Mouse (Mus musculus) thymus, postnatal 36 days (tissue): Measurements from ENCODE around the gene Map1s.

Experiments
- DNase-seq, 2 experiments: peaks; one replicate each; pipeline ENCODE4 v3.0.0; 2022; ENCODE audit warnings: mixed read lengths in 2 of 2

Gene Map1s

DNA sequence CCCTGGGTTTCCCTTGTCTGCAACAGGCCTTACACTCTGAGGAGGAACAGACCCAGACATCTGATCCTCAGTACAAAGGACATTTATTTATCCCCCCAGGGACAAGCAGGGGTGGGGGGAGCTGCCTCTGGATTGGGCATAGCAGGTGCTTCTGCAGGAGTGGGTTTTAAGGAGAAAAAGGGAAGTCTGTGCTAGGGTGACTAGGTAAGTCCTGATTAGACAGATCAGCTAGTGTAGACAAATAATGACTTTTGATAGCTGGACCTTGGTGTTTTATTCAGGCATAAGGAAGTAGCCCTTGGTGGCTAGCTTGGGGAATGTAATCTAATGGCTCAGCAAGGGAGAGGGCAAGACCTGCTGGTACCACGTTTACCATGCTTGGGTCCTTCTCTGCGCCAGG lies 6.5 kb upstream of the Map1s start:
- DNase-seq = no peak

DNA sequence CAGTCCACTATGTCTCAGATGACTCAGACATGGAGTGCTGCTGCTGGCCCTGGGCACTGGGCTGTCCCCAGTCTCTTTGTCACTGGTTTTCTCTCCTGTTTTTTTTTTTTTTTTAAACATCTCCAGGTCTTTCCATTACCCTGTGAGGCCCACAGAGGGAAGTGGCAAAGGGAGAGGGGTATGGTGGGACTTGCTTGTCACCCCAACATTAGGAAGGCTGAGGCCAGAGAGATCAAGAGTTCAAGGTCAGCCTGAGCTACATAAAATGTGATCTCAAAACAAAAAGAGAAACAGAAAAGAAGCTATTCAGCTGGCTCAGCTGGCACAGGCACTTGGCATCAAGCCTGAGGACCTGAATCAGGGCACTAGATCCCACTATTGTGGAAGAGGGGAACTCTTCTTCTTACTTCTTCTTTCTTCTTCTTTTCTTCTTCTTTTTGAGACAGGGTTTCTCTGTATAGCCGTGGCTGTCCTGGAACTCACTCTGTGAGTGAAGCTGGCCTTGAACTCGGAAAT lies 4.8 kb upstream of the Map1s start:
- no peak for DNase-seq

DNA sequence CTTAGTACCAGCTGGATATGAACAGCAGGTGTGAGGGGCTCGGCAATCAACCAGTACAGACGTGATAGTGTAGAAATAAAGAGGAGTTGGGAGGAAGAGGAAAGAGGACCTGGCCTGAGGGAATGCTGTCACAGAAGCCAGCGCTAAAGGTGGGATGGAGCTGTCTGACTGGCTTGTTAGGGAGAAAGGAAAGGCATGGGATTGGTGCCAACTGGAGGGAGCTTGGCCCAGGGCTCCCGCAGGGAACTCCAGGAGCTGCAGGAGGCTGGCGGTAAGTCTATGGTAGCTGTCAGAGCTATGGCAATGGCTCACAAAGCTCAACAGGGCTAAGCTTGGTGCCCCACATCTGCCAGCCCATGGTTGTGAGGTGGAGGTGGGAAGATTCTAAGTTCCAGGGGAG lies 3.5 kb upstream of the Map1s start:
- DNase-seq = no peak

DNA sequence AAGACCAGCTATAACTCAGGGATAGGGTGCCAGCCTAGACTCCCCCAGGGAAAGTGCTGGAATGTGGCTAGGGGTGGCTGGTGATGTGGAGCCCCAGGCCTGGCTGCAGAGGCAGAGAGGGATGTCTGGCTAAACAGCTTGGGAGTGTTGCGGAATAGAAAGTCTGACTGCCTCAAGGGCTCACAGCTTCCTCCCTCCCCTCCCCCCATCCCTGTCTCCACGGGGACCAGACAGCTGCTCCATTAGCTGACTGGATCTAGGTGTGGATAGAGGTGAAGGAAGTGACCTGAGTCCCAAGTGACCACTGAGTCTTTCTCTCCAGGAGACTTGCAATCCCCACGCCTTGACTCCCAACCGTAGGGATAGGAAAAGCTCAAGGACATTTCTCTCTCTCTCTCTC lies 2.6 kb upstream of the Map1s start:
- DNase-seq = no peak

- no peak for DNase-seq
Observed at GRCm38 (mm10) chr8:70903582-70903981, 2.1 kb upstream of the Map1s start.

DNA sequence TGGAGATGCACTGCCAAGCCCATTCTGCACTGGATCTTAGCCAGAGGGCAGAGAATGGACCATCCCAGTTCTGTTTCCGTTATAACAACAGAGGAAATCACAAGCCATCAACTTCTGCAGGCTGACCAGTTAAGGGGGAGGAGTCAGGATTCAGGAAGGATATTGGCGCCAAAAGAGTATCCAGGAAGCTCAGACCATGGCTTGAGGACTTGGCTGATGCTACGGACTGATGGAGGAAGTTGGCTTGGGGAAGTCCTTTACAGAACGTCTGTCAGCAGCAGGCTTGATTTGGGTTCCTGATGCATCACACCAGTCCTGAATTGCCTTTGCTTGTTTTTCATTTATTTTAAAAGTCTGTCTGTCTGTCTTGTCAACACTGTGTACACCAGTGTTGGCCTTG lies 1.2 kb upstream of the Map1s start:
- DNase-seq = no peak

DNA sequence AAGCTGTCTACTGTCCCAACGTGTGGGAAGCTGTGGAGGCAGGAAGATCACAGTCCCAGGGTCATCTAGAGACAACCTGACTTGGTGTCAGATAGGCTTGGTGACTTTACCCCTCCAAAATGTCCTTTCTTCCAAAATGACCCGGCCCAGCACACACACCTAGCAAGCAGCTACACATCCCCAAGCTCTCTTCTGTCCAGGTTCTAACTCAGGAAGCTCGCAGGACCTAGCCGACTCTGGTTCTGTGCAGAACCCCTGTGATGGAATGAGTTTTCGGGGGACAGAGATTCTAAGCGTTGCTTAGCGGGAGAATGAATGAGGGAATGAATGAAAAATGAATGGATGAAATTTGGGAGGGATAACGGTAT lies 285 bp upstream of the Map1s start:
- DNase-seq = no peak

DNA sequence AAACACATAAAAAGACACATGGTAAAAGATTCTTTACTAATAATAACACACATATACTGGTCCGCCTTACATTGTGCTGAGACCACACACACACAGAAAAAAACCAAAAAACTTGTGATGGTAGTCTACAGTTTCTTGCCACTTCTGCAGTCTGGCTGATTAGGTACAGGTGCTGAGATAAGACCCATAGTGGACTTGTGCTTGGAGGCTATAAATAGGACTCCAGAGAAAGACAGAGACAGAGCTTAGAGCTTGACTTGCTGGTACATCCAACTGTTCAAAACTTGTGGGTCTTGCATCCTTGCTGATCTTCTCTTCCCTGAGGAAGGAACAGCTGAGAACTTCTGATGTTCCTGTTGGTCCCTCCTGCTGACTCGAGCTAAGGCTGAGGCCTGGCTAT lies 1.8 kb downstream of the Map1s start:
- DNase-seq = no peak

DNA sequence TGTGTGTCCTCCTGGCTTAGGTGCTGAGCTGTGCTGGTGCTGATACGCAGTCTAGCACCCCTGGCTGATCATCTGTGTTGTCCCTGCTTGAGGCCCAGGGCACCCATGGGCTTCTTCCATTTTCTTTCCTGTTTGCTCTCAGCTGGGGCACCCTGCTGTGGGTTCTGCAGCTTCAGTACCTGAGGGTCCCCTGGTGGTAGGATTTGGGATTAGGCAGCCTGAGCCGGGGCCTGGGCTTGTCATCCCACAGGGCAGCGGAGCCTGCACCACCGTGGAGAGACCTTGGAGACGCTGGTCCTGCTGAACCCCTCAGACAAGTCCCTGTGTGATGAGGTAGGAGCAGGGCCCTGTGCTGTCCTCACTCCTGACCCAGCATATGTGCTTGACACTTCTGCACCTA lies 5.9 kb downstream of the Map1s start:
- no peak for DNase-seq

DNA sequence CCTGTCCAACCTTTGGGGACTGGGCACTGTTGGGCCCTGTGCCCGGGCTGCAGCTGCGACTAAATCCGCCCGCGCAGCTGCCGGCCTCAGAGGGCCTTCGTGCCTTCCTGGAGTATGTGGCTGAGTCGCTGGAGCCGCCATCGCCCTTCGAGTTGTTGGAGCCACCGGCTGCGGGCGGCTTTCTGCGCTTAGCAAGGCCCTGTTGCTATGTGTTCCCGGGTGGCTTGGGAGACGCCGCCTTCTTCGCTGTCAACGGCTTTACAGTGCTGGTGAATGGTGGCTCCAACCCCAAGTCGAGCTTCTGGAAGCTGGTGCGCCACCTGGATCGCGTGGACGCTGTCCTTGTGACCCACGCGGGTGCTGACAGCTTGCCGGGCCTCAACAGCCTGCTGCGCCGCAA lies 7.2 kb downstream of the Map1s start:
- no peak for DNase-seq

GRCm38 (mm10) chr8:70913523-70913922 lies 7.8 kb downstream of the Map1s start:
- DNase-seq = no peak

- no peak for DNase-seq
Observed at GRCm38 (mm10) chr8:70914704-70915103, 9.0 kb downstream of the Map1s start.

DNA sequence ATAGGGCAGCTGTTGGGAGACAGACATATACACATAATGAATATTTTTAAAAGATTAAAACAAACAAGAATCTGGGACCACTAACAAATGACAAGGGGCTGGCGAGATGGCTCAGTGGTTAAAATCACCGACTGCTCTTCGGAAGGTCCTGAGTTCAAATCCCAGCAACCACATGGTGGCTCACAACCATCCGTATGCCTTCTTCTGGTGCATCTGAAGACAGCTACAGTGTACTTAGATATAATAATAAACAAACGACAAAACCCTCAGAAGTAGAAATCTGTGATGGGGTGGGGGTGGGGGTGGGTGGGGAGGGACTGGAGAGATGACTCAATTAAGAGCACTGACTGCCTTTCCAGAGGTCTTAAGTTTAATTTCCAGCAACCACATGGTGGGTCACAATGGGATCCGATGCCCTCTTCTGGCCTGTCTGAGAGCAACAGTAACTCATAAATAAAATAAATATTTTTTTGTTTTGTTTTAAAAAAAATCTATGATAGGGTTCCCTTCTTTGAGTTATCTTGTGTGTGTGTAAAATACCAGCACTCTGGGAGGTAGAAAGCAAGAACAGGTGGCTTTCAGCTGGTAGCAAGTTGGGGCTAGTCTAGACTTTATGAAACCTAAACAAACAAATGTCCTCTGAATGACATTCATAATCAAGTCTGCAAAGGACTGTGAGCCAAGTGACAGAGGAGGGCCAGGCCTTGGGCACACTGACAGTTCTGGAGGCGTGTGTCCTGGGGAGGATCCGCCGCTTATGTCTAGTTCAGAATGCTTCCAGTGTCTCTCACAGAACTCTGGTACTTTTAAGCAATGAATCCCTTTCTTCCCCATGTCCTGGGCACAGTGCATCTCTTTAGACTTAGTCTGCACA lies 14.6 kb downstream of the Map1s start:
- DNase-seq = no peak

- DNase-seq = no peak
Observed at GRCm38 (mm10) chr8:70924151-70924550, 18.4 kb downstream of the Map1s start.

DNA sequence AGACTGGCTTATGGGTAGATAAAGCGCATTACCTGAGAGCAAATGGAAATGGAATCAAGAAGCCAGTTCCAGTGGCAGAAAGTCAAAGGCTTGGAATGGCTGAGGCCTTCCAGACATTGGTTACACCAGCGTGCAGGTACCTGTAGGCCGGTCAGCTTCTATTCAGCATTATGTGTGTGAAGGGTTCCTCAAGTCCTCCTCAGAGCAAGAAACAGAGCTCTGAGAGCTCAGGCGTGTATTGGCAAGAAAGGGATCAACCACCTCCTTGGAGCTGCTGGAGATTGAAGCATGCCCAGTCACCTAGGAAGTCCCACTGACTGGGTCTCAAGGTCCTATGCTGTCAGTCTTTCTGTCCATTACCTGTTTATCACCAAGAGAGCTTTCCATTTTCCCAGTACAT lies 20.0 kb downstream of the Map1s start:
- DNase-seq = no peak

GRCm38 (mm10) chr8:70926396-70926795 lies 20.7 kb downstream of the Map1s start:
- DNase-seq = no peak

DNA sequence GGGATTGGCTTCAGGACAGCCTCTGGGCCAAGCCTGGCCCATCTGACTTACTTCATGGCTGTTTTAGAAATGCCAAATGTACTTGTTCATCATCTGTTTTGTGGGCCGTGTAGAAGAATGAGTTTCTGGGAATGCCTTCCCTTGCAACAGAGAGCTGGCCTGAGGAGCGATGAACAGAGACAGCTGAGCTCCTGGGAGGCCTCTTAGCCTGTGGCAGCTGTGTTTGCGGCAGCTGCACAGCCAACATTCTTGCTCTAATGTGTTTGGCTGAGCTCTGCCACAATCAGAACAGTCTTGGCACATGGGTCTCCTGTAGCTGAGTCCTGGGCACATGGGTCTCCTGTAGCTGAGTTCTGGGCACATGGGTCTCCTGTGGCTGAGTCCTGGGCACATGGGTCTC lies 22.4 kb downstream of the Map1s start:
- DNase-seq = no peak

- DNase-seq = no peak
Observed at GRCm38 (mm10) chr8:70928778-70929322, 23.1 kb downstream of the Map1s start.

DNA sequence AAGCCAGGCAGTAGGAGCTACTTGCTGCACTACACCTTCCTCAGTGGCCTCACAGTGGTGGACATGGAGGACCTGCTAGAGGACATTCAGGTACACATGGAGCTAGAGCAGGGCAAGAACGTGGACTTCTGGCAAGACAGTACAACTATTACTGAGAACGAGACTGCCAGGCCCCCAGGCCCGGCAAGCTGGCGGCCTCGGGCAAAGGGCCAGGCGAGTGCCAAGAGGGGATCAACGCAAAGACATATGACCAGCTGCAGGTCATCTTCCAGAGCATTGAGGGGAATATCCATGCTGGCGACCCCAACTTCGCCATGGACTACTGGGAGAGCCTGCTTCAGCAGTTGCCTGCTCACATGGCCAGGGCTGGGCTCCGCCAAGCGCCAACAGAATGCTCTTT lies 26.0 kb downstream of the Map1s start:
- no peak for DNase-seq

DNA sequence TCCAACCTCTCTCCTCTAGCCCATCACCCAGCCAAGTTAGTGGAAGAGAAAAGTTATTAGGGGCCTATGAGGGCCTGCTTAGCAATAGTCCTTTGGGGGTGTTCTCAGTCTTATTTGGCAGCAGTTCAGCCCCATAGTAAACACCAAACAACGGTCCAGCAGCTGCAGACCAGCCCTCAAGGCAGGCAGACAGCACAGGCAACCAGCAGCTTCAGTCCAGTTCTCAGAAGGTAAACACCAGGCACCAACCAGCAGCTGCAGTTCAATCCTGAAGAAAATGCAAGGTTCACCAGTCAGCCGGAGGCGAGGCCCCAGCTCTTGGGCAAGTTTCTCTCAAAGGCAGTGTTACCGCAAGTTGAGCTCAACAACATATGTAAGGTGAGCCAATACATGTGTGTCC lies 27.3 kb downstream of the Map1s start:
- DNase-seq = no peak

- DNase-seq = no peak
Observed at GRCm38 (mm10) chr8:70934786-70935185, 29.1 kb downstream of the Map1s start.

DNA sequence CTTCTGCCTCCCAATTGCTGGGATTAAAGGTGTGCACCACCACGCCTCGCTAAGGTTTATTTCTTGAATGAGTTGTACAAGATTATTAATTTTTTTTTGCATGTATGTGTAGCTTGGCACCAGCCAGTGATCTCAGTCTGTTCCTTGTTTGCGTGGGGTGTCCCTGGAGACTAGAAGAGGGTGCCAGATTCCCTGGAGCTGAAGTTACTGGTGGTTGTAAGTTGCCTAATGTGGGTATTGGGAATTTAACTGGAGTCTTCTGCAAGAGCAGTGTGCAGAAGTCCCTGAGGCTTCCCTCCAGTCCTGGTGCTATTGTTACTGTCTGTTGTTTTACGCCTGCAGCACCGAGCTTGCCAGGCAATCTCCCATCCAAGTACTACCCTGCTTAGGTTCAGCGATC lies 31.5 kb downstream of the Map1s start:
- no peak for DNase-seq

GRCm38 (mm10) chr8:70941478-70941877 lies 35.7 kb downstream of the Map1s start:
- DNase-seq = no peak

DNA sequence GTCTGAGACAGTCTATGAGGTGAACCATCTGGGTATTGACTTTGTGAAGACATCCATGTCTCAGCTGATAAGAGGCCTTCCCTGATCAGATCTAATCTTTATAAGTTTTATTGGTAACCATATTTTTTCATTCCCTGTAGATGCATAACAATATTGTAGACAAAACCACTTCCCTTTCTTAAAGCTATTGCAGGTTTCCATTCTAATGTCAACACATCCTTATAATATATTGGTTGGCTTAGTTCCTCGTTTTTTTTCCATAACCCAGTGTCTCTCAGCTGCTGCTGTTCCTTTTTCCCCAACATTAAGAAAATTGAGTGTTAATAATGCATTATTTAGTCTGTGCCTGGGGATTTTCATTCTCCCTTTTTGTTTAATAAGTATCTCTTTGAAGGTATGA lies 37.5 kb downstream of the Map1s start:
- DNase-seq = no peak

DNA sequence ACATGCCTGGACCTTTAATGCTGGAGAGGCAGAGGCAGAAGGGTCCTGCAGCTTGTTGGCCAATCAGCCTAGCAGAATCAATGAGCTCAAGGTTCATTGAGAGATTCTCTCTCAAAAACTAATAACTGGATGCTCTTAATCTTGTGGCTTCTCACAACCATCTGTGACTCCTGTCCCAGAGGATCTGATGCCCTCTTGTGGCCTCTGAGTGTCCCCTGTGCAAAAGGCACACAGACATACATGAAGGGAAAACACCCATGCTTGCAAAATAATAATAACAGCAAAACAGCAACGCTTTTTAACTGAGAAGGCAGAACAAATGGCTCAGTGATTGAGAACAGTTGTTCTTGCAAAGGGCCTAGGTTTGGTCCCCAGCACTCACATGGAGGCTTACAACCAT lies 44.1 kb downstream of the Map1s start:
- DNase-seq = no peak
